Mouse (Mus musculus) liver, embryonic 16.5 days (tissue): ENCODE results near the gene Kcna3. TPM values are rescaled to one million over a fixed set of nuclear protein-coding genes. Genes with fewer than 3 reads are reported as not detected.

Experiments used
- ATAC-seq: fragments of 200-750 bp; cut with Nextera tagmentation; 2 replicates; pipeline ENCODE4 v1.8.0; 2017; ENCODE audit warnings: low read depth, mild to moderate bottlenecking, moderate number of reproducible peaks, moderate library complexity
- H3K27ac ChIP-seq: fragments of 300-500 bp; sonication (generic); 2 replicates; pipeline ENCODE4 v1.5.1; 2014; ENCODE audit warnings: mild to moderate bottlenecking, low read length
- H3K27me3 ChIP-seq: fragments of 300-500 bp; sonication (generic); 2 replicates; pipeline ENCODE4 v1.6.1; 2014; ENCODE audit warnings: low read depth, low read length, mixed read lengths; ENCODE audit not compliant: control insufficient read depth, insufficient read depth
- H3K36me3 ChIP-seq: fragments of 300-500 bp; sonication (generic); 2 replicates; pipeline ENCODE4 v1.6.1; 2014; ENCODE audit warnings: mild to moderate bottlenecking; ENCODE audit not compliant: control insufficient read depth, insufficient read depth
- H3K4me1 ChIP-seq: fragments of 300-500 bp; sonication (generic); 2 replicates; pipeline ENCODE4 v1.6.1; 2014; ENCODE audit warnings: low read depth, low read length, mixed read lengths; ENCODE audit not compliant: control insufficient read depth
- H3K4me2 ChIP-seq: fragments of 300-500 bp; sonication (generic); 2 replicates; pipeline ENCODE4 v1.6.1; 2014; ENCODE audit warnings: low read depth, low read length, mixed read lengths
- H3K4me3 ChIP-seq: fragments of 300-500 bp; sonication (generic); 2 replicates; pipeline ENCODE4 v1.5.1; 2014; ENCODE audit warnings: low read depth, mild to moderate bottlenecking, low read length
- H3K9ac ChIP-seq: fragments of 300-500 bp; sonication (generic); 2 replicates; pipeline ENCODE4 v1.6.1; 2014; ENCODE audit warnings: low read depth, low read length
- H3K9me3 ChIP-seq: fragments of 300-500 bp; sonication (generic); replicated peaks from 2 replicates; pipeline ENCODE4 v1.6.1; 2016; ENCODE audit warnings: low read length; ENCODE audit not compliant: control insufficient read depth
- WGBS: fragments of 180-500 bp; shearing (Covaris S2); extraction: QIAGEN DNeasy Blood & Tissue Kit; methylation state at CpG from one replicate; pipeline ENCODE4 v1.1.7; 2014; ENCODE audit not compliant: insufficient replicate concordance; 5-methylcytosine and 5-hydroxymethylcytosine counted together
- polyA plus RNA-seq: library from polyadenylated mRNA; unstranded; fragments of >200 nt; fragmentation: Nextera tagmentation; extraction: Ambion mirVana; gene quantifications from 2 replicates; pipeline ENCODE4 v1.2.1, GENCODE M21; 2015

Gene Kcna3
- polyA plus RNA-seq, 1 experiment from 2014 or later: 1.1 TPM

GRCm38 (mm10) chr3:107018286-107018685 is 17.7 kb upstream of the Kcna3 start:
- Histone ChIP-seq H3K27me3 (no peaks in the 10 kb centered on the region), H3K36me3 (no peaks in the 10 kb centered on the region), H3K4me2 (no peak overlapping the region), H3K9ac (no peak overlapping the region), H3K9me3 (no peaks in the 10 kb centered on the region), H3K4me3 (no peak overlapping the region), H3K4me1 (no peaks in the 10 kb centered on the region), H3K27ac (no peak overlapping the region)
- 54% methylated on average over 2 of the region's 2 CpGs for WGBS
- no peak for ATAC-seq

- H3K4me3 ChIP-seq: no peak overlapping the region
- H3K27me3 ChIP-seq: peaks cover 16% of the 10 kb centered on the region
- ATAC-seq: no peak
- H3K36me3 ChIP-seq: no peaks in the 10 kb centered on the region
- H3K9ac ChIP-seq: no peak overlapping the region
- H3K9me3 ChIP-seq: no peaks in the 10 kb centered on the region
- H3K4me1 ChIP-seq: no peaks in the 10 kb centered on the region; the same call in 1 of the 2 replicates
- WGBS: 20% methylated on average over 4 of the region's 4 CpGs
- no peak overlapping the region for H3K4me2 ChIP-seq
- H3K27ac ChIP-seq: no peak overlapping the region
These were observed 4.4 kb upstream of the Kcna3 start for GRCm38 (mm10) chr3:107031547-107031946.

GRCm38 (mm10) chr3:107034776-107035175 is 1.2 kb upstream of the Kcna3 start:
- Histone ChIP-seq H3K4me2 (no peak overlapping the region), H3K27me3 (peaks cover 36% of the 10 kb centered on the region), H3K4me3 (no peak overlapping the region), H3K36me3 (no peaks in the 10 kb centered on the region), H3K9ac (no peak overlapping the region), H3K9me3 (no peaks in the 10 kb centered on the region), H3K4me1 (no peaks in the 10 kb centered on the region; the same call in 1 of the 2 replicates), H3K27ac (no peak overlapping the region)
- 12% methylated on average over 2 of the region's 2 CpGs for WGBS
- ATAC-seq: no peak

- Histone ChIP-seq H3K27me3 (peaks cover 36% of the 10 kb centered on the region), H3K9me3 (no peaks in the 10 kb centered on the region), H3K36me3 (no peaks in the 10 kb centered on the region), H3K4me3 (peak overlapping the region; percentile 62), H3K27ac (no peak overlapping the region), H3K4me2 (peak overlapping the region; percentile 79), H3K4me1 (no peaks in the 10 kb centered on the region; the same call in 1 of the 2 replicates), H3K9ac (peak overlapping the region; percentile 28; the same call in 1 of the 2 replicates)
- under 1% methylated on average over 55 of the region's 55 CpGs for WGBS
- no peak for ATAC-seq
These were observed 580 bp downstream of the Kcna3 start for GRCm38 (mm10) chr3:107036458-107037039.

GRCm38 (mm10) chr3:107037105-107037504 is 1.1 kb downstream of the Kcna3 start:
- H3K4me1 ChIP-seq: no peaks in the 10 kb centered on the region; the same call in 1 of the 2 replicates
- WGBS: 23% methylated on average over 12 of the region's 12 CpGs
- peak overlapping the region; percentile 62 for H3K4me3 ChIP-seq
- peaks cover 36% of the 10 kb centered on the region for H3K27me3 ChIP-seq
- H3K9me3 ChIP-seq: no peaks in the 10 kb centered on the region
- no peak for ATAC-seq
- H3K9ac ChIP-seq: no peak overlapping the region
- H3K4me2 ChIP-seq: peak overlapping the region; percentile 79
- no peak overlapping the region for H3K27ac ChIP-seq
- no peaks in the 10 kb centered on the region for H3K36me3 ChIP-seq

GRCm38 (mm10) chr3:107037536-107038155 is 1.7 kb downstream of the Kcna3 start:
- H3K4me3 ChIP-seq: peak overlapping the region; percentile 62; the same call in 1 of the 2 replicates
- no peak overlapping the region for H3K4me2 ChIP-seq
- no peak for ATAC-seq
- no peak overlapping the region for H3K9ac ChIP-seq
- H3K27ac ChIP-seq: peak overlapping the region; percentile 29; the same call in 1 of the 2 replicates
- peaks cover 36% of the 10 kb centered on the region for H3K27me3 ChIP-seq
- 20% methylated on average over 16 of the region's 16 CpGs for WGBS
- H3K9me3 ChIP-seq: no peaks in the 10 kb centered on the region
- H3K4me1 ChIP-seq: no peaks in the 10 kb centered on the region; the same call in 1 of the 2 replicates
- H3K36me3 ChIP-seq: no peaks in the 10 kb centered on the region

GRCm38 (mm10) chr3:107038156-107038536 is 2.2 kb downstream of the Kcna3 start:
- Histone ChIP-seq H3K9me3 (no peaks in the 10 kb centered on the region), H3K27ac (no peak overlapping the region; the same call in 1 of the 2 replicates), H3K4me2 (peak overlapping the region; percentile 19; the same call in 1 of the 2 replicates), H3K4me1 (no peaks in the 10 kb centered on the region; the same call in 1 of the 2 replicates), H3K9ac (no peak overlapping the region), H3K36me3 (no peaks in the 10 kb centered on the region), H3K4me3 (peak overlapping the region; percentile 62), H3K27me3 (peaks cover 36% of the 10 kb centered on the region)
- ATAC-seq: no peak
- 14% methylated on average over 6 of the region's 6 CpGs for WGBS

GRCm38 (mm10) chr3:107038661-107039223 is 2.8 kb downstream of the Kcna3 start:
- no peak overlapping the region for H3K27ac ChIP-seq
- no peaks in the 10 kb centered on the region for H3K36me3 ChIP-seq
- H3K27me3 ChIP-seq: peaks cover 36% of the 10 kb centered on the region
- ATAC-seq: no peak
- H3K4me1 ChIP-seq: no peaks in the 10 kb centered on the region; the same call in 1 of the 2 replicates
- WGBS: 21% methylated on average over 10 of the region's 10 CpGs
- peak overlapping the region; percentile 19; the same call in 1 of the 2 replicates for H3K4me2 ChIP-seq
- no peaks in the 10 kb centered on the region for H3K9me3 ChIP-seq
- no peak overlapping the region for H3K9ac ChIP-seq
- H3K4me3 ChIP-seq: peak overlapping the region; percentile 22

GRCm38 (mm10) chr3:107039306-107039705 is 3.3 kb downstream of the Kcna3 start:
- ATAC-seq: no peak
- no peaks in the 10 kb centered on the region for H3K9me3 ChIP-seq
- H3K4me2 ChIP-seq: no peak overlapping the region
- H3K27me3 ChIP-seq: peaks cover 36% of the 10 kb centered on the region
- H3K27ac ChIP-seq: no peak overlapping the region
- H3K9ac ChIP-seq: no peak overlapping the region
- H3K4me1 ChIP-seq: no peaks in the 10 kb centered on the region; the same call in 1 of the 2 replicates
- no peaks in the 10 kb centered on the region for H3K36me3 ChIP-seq
- H3K4me3 ChIP-seq: no peak overlapping the region
